Mouse (Mus musculus): ENCODE data around the gene Snx27. TPM values are rescaled to one million over a fixed set of nuclear protein-coding genes. Genes with fewer than 3 reads are reported as not detected.

Snx27 gene
- polyA plus RNA-seq, 1 experiment from 2014 or later: 37.4 TPM

DNA sequence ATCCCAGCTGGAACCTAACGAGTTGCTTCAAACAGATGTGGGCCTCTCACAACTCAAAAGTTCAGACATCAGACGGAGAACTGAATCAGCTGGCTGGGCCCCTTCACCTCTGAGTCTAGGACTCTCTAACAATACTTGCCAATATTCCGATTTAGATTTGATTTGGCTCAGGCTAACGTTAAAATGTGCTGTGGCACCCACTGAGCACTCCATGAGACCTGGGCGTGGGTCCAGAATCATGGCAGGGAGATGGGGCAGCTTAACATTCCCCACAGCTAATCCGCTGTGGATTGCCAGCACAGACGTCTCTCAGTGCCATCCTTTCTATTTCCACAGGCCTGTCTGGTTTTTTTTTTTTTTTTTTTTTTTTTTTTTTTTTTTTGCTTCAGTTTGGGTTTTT lies 96.6 kb downstream of the Snx27 start:
- Histone ChIP-seq H3K4me1 (0 out of 2 replicates have a peak, but pooled peaks cover 3% of the 10 kb centered on the region), H3K9ac (no peak overlapping the region), H3K36me3 (no peaks in the 10 kb centered on the region), H3K27ac (no peak overlapping the region), H3K9me3 (no peaks in the 10 kb centered on the region), H3K4me2 (no peak overlapping the region), H3K4me3 (replicated peaks) (no peak overlapping the region), H3K27me3 (replicated peaks) (no peaks in the 10 kb centered on the region)
- no peak for ATAC-seq (ENCODE audit: insufficient read depth, low FRiP score, low read depth)
- WGBS: 66% methylated on average over 7 of the region's 7 CpGs

DNA sequence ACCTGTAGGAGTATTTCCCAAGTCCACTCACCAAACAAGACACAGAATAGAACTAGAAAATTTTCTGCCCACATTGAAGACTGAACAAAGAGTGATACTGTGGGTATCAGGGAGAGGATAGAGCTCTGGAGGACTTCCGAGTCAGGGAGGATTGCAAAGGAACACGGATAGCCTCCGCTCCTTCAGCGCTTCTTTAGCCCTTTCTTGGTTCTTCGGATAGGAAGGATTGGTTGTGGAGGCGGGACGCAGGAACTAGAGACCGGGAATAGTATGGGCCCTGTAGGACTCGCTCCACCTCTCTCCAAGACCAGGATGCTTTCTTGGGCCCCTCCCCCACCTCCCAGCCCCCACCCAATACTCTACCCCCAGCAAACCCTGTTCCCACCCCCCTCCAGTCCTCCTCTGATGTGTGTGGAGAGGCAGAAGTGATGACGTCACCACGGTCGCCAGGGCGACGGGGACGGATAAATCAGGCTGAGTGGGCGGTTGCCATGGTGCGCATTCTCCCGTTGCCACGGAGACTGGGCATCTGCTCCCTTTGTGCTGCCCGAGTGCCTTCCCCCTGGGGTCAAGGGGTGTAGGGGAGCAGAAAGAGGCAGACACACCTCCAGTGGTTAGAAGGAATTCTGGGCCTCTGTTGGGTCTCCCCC lies 98.6 kb downstream of the Snx27 start:
- Histone ChIP-seq H3K36me3 (no peaks in the 10 kb centered on the region), H3K4me3 (replicated peaks) (no peak overlapping the region), H3K27ac (no peak overlapping the region), H3K9ac (no peak overlapping the region), H3K27me3 (replicated peaks) (peaks cover 6% of the 10 kb centered on the region; the same call in 1 of the 2 replicates), H3K4me2 (no peak overlapping the region), H3K9me3 (no peaks in the 10 kb centered on the region), H3K4me1 (0 out of 2 replicates have a peak, but pooled peaks cover 7% of the 10 kb centered on the region)
- WGBS: 27% methylated on average over 20 of the region's 20 CpGs
- ATAC-seq (ENCODE audit: insufficient read depth, low FRiP score, low read depth): 0 out of 2 replicates have a peak, but pooled peaks have one; percentile 27

DNA sequence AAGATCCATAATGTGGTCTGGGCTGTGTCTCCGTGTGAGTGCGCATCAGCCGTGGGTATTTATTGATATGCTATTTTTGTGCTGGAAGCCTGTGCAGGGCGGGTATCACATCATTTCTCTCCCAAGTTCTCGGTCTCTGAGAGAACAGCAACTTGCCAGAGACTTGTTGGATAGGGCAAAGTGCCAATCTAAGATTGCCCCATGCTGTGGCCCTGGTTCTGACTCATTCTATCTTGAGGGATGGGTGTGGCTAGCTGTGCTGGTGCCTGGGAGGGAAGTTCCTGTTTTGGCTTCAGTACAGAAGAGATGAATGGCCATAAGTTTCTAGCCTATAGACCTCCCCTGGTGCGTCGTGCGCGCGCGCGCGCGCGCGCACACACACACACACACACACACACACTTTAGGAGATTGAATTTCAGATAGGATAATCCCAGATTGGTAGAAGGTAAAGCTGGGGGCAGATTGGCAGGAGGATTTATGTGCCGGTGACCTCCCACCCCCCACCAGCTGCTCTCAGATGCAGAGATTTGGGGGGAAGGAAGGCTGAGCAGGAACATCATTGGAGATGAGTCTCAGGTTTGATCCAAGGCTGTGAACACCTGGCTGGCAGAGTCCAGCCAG lies 99.6 kb downstream of the Snx27 start:
- 79% methylated on average over 17 of the region's 17 CpGs for WGBS
- H3K4me3 ChIP-seq (replicated peaks): no peak overlapping the region
- no peak; the same call in 1 of the 2 replicates for ATAC-seq (ENCODE audit: insufficient read depth, low FRiP score, low read depth)

GRCm38 (mm10) chr3:94481429-94481828 lies 101.1 kb downstream of the Snx27 start:
- no peaks in the 10 kb centered on the region for H3K36me3 ChIP-seq
- no peak for ATAC-seq (ENCODE audit: insufficient read depth, low FRiP score, low read depth)
- H3K9ac ChIP-seq: no peak overlapping the region
- H3K4me3 ChIP-seq (replicated peaks): no peak overlapping the region
- H3K27ac ChIP-seq: no peak overlapping the region
- WGBS: 67% methylated on average over 4 of the region's 4 CpGs
- H3K27me3 ChIP-seq (replicated peaks): peaks cover 12% of the 10 kb centered on the region
- H3K4me2 ChIP-seq: no peak overlapping the region
- 0 out of 2 replicates have a peak, but pooled peaks cover 4% of the 10 kb centered on the region for H3K4me1 ChIP-seq
- no peaks in the 10 kb centered on the region for H3K9me3 ChIP-seq

More for the DNA sequence above, 99.6 kb downstream of the Snx27 start:
- no peak overlapping the region for H3K9ac ChIP-seq
- no peaks in the 10 kb centered on the region for H3K9me3 ChIP-seq
- H3K4me2 ChIP-seq: no peak overlapping the region
- no peak overlapping the region for H3K27ac ChIP-seq
- 0 out of 2 replicates have a peak, but pooled peaks cover 7% of the 10 kb centered on the region for H3K4me1 ChIP-seq
- no peaks in the 10 kb centered on the region for H3K36me3 ChIP-seq
- peaks cover 12% of the 10 kb centered on the region for H3K27me3 ChIP-seq (replicated peaks)

DNA sequence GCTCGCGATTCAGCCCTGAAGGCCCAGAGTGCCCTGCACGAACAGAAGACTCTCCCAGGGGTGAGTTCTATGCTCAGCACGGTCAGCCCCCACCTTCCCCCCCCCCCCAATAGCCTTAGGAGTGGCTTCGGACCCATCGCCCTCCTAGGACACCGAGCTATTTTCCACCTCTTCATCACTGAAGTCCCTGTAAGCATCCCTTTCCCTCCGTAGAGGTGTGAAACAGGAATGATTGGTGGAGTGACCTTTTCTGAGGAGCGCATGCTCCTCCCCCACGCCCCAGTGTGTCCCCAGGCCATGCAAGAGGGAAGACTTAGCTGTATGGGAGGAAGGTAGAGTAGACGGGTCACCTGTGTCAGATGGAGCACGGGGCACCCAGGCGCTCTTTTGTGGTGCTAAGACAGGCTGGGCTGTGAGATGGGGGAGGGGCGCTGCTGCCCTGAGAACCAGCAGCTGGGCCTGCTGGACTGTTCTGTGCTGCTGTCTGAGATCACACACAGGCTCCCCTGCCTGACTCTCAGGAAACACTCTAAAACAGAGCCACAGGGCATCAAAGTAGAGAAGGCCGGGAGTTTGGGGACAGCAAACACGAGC lies 102.1 kb downstream of the Snx27 start, which contains the start of gene Riiad1:
Riiad1 (minus strand) TSS at position 51 of the 594 bp plus-strand sequence.
- WGBS: 11% methylated on average over 16 of the region's 16 CpGs
- Histone ChIP-seq H3K9ac (no peak within 1 kb of the TSS), H3K4me1 (0 out of 2 replicates have a peak, but pooled peaks cover 4% of the 10 kb centered on the region), H3K9me3 (no peaks in the 10 kb centered on the region), H3K27ac (no peak within 1 kb of the TSS), H3K27me3 (replicated peaks) (peaks cover 12% of the 10 kb centered on the region), H3K36me3 (no peaks in the 10 kb centered on the region), H3K4me2 (peak within 1 kb of the TSS; percentile 47), H3K4me3 (replicated peaks) (peak within 1 kb of the TSS; percentile 13; the same call in 1 of the 2 replicates)
- ATAC-seq (ENCODE audit: insufficient read depth, low FRiP score, low read depth): peak; percentile 3; the same call in 1 of the 2 replicates

DNA sequence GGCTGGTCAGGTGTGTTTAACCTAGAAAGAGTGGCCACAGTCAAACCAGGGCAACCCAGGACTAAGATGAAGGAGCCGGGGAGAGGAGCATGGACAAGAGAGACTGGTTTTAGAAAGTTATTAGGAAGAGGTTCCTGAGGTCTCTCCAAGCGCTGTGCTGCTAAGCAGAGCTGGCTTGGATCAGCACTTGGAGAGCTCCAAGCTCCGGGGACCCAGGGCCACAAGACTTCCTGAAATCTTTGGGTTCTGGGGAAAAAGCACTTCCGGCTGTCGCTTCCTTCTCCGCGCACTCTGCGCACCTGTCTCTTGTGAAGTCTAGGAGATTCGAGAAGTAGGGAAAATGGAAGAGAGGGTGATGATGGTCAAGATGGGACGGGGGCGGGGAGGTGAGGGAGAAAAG lies 103.0 kb downstream of the Snx27 start:
- WGBS: 5% methylated on average over 11 of the region's 11 CpGs
- peaks cover 12% of the 10 kb centered on the region for H3K27me3 ChIP-seq (replicated peaks)

DNA sequence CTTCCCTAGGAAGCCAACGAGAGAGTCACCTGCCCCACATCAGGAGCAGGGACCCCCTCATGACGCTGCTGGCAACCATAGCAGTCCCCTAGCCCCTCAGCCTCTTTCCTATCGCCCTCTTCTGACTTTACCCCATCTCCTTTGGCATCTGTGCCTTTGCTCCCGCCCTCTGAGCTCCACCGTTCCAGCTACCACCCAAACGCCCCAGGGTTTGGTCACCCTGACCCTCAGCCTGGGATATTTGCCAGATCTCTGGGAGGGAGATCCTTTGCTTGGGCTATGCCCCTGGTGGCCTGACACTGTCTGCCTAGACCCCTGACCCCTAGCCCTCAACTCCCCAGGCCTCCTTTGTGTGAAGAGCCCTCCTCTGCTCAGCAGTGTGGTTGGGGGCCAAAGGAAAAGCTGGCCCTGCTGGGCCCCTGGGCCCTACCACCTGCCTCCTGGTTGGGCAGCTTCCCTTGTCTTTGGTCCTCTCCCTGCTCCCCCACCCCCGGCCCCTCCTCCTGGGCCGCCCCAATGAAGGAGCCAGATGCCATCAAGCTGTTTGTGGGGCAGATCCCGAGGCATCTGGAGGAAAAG lies 103.8 kb downstream of the Snx27 start:
- ATAC-seq (ENCODE audit: insufficient read depth, low FRiP score, low read depth): no peak
- Histone ChIP-seq H3K36me3 (no peaks in the 10 kb centered on the region), H3K4me2 (no peak overlapping the region), H3K9me3 (no peaks in the 10 kb centered on the region), H3K27ac (no peak overlapping the region), H3K9ac (no peak overlapping the region), H3K4me1 (0 out of 2 replicates have a peak, but pooled peaks cover 4% of the 10 kb centered on the region), H3K27me3 (replicated peaks) (peaks cover 12% of the 10 kb centered on the region), H3K4me3 (replicated peaks) (peak overlapping the region; percentile 19; the same call in 1 of the 2 replicates)
- WGBS: 18% methylated on average over 9 of the region's 9 CpGs

More for the DNA sequence above, 103.0 kb downstream of the Snx27 start:
- 0 out of 2 replicates have a peak, but pooled peaks cover 4% of the 10 kb centered on the region for H3K4me1 ChIP-seq
- H3K4me3 ChIP-seq (replicated peaks): peak overlapping the region; percentile 13; the same call in 1 of the 2 replicates
- H3K4me2 ChIP-seq: peak overlapping the region; percentile 47
- H3K36me3 ChIP-seq: no peaks in the 10 kb centered on the region
- H3K9me3 ChIP-seq: no peaks in the 10 kb centered on the region
- no peak overlapping the region for H3K9ac ChIP-seq
- no peak for ATAC-seq (ENCODE audit: insufficient read depth, low FRiP score, low read depth)
- no peak overlapping the region for H3K27ac ChIP-seq

- Histone ChIP-seq H3K27ac (no peak within 1 kb of the TSS), H3K9ac (no peak within 1 kb of the TSS), H3K27me3 (replicated peaks) (peaks cover 12% of the 10 kb centered on the region), H3K36me3 (no peaks in the 10 kb centered on the region), H3K4me1 (0 out of 2 replicates have a peak, but pooled peaks cover 4% of the 10 kb centered on the region), H3K9me3 (no peaks in the 10 kb centered on the region), H3K4me3 (replicated peaks) (peak within 1 kb of the TSS; percentile 19; the same call in 1 of the 2 replicates), H3K4me2 (no peak within 1 kb of the TSS)
- peak; percentile 36; the same call in 1 of the 2 replicates for ATAC-seq (ENCODE audit: insufficient read depth, low FRiP score, low read depth)
- 1% methylated on average over 14 of the region's 14 CpGs for WGBS
These were observed 104.5 kb downstream of the Snx27 start, which contains the start of gene Celf3 for GRCm38 (mm10) chr3:94477981-94478422. Gene Celf3, plus strand, starts transcription at chr3:94478295.

DNA sequence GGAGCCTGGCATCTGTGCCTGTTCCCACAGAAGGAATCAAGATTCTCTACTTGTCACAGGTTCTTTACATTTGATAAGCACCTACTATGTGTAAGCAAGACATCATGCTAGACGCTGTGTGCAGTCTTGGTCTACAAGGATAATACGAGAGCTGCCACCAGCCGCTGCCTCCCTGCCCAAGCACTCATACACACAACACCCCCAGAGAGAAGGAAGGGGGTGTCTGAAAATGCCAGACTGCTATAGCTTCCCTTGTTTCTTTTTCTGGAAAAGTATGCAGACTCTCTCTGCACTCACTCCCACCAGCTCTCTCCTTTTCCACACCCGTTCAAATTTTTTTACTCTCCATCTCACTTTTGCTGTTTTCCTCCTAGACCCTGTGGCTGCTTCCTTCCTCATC lies 105.1 kb downstream of the Snx27 start:
- no peaks in the 10 kb centered on the region for H3K9me3 ChIP-seq
- ATAC-seq (ENCODE audit: insufficient read depth, low FRiP score, low read depth): no peak
- H3K4me2 ChIP-seq: no peak overlapping the region
- H3K36me3 ChIP-seq: no peaks in the 10 kb centered on the region
- H3K27ac ChIP-seq: no peak overlapping the region
- H3K4me3 ChIP-seq (replicated peaks): no peak overlapping the region
- 52% methylated on average over 4 of the region's 4 CpGs for WGBS
- H3K4me1 ChIP-seq: 0 out of 2 replicates have a peak, but pooled peaks cover 7% of the 10 kb centered on the region
- H3K9ac ChIP-seq: no peak overlapping the region
- H3K27me3 ChIP-seq (replicated peaks): peaks cover 12% of the 10 kb centered on the region

- H3K27me3 ChIP-seq (replicated peaks): peaks cover 12% of the 10 kb centered on the region
- ATAC-seq (ENCODE audit: insufficient read depth, low FRiP score, low read depth): 0 out of 2 replicates have a peak, but pooled peaks have one; percentile 41
- H3K4me3 ChIP-seq (replicated peaks): no peak overlapping the region
- H3K36me3 ChIP-seq: no peaks in the 10 kb centered on the region
- 37% methylated on average over 8 of the region's 8 CpGs for WGBS
- H3K4me1 ChIP-seq: 0 out of 2 replicates have a peak, but pooled peaks cover 8% of the 10 kb centered on the region
- peak overlapping the region; percentile 9; the same call in 1 of the 2 replicates for H3K27ac ChIP-seq
- no peak overlapping the region for H3K9ac ChIP-seq
- no peak overlapping the region for H3K4me2 ChIP-seq
- no peaks in the 10 kb centered on the region for H3K9me3 ChIP-seq
These were observed 106.0 kb downstream of the Snx27 start for GRCm38 (mm10) chr3:94476301-94477035.

All from stomach, embryonic 15.5 days (tissue).